Mouse (Mus musculus) limb, embryonic 11.5 days (tissue): ENCODE results near the gene Maf. TPM values are rescaled to one million over a fixed set of nuclear protein-coding genes. Genes with fewer than 3 reads are reported as not detected.

ENCODE experiments used
- ATAC-seq: fragments of 200-750 bp; cut with Nextera tagmentation; 2 replicates; pipeline ENCODE4 v1.8.0; 2017; ENCODE audit warnings: low read depth; ENCODE audit not compliant: insufficient number of reproducible peaks, low FRiP score, low TSS enrichment
- DNase-seq: peaks from one replicate; pipeline ENCODE4 v3.0.0-alpha.2; 2015; ENCODE audit warnings: low spot score
- H3K27ac ChIP-seq: fragments of 300-500 bp; sonication (generic); replicated peaks from 2 replicates; pipeline ENCODE4 v1.5.1; 2014; ENCODE audit warnings: low read depth, mild to moderate bottlenecking, low read length
- H3K27me3 ChIP-seq: fragments of 300-500 bp; sonication (generic); 2 replicates; pipeline ENCODE4 v1.6.1; 2014; ENCODE audit warnings: mild to moderate bottlenecking, low read length, mixed read lengths; ENCODE audit not compliant: control insufficient read depth, insufficient read depth
- H3K36me3 ChIP-seq: fragments of 300-500 bp; sonication (generic); 2 replicates; pipeline ENCODE4 v1.6.1; 2014; ENCODE audit warnings: mild to moderate bottlenecking, low read length, moderate library complexity, mixed read lengths; ENCODE audit not compliant: control insufficient read depth, insufficient read depth
- H3K4me1 ChIP-seq: fragments of 300-500 bp; sonication (generic); 2 replicates; pipeline ENCODE4 v1.6.1; 2014; ENCODE audit warnings: low read length, mixed read lengths; ENCODE audit not compliant: control insufficient read depth, insufficient read depth
- H3K4me2 ChIP-seq: fragments of 300-500 bp; sonication (generic); 2 replicates; pipeline ENCODE4 v1.6.1; 2014; ENCODE audit warnings: low read depth, mild to moderate bottlenecking, moderate library complexity; ENCODE audit not compliant: severe bottlenecking
- H3K4me3 ChIP-seq: fragments of 300-500 bp; sonication (generic); 2 replicates; pipeline ENCODE4 v1.5.1; 2014; ENCODE audit warnings: low read depth, low read length
- H3K9ac ChIP-seq: fragments of 300-500 bp; sonication (generic); 2 replicates; pipeline ENCODE4 v1.6.1; 2014; ENCODE audit warnings: mild to moderate bottlenecking, low read length
- H3K9me3 ChIP-seq: fragments of 300-500 bp; sonication (generic); 2 replicates; pipeline ENCODE4 v1.6.1; 2016; ENCODE audit warnings: low read length; ENCODE audit not compliant: control insufficient read depth
- WGBS: fragments of 180-500 bp; shearing (Covaris S2); extraction: QIAGEN DNeasy Blood & Tissue Kit; methylation state at CpG from one replicate; pipeline ENCODE4 v1.1.7; 2014; 5-methylcytosine and 5-hydroxymethylcytosine counted together
- polyA plus RNA-seq: library from polyadenylated mRNA; unstranded; fragments of >200 nt; fragmentation: Nextera tagmentation; extraction: Ambion mirVana; gene quantifications from 2 replicates; pipeline ENCODE4 v1.2.1, GENCODE M21; 2014

The Maf gene
- polyA plus RNA-seq, 1 experiment from 2014 or later = 2.0 TPM

- no peak for DNase-seq
- Histone ChIP-seq H3K4me2 (no peak overlapping the region), H3K27ac (no peak overlapping the region), H3K9me3 (no peaks in the 10 kb centered on the region), H3K27me3 (no peaks in the 10 kb centered on the region), H3K36me3 (no peaks in the 10 kb centered on the region), H3K4me1 (no peaks in the 10 kb centered on the region), H3K9ac (no peak overlapping the region), H3K4me3 (no peak overlapping the region)
- no peak for ATAC-seq
- WGBS = 91% methylated on average over 6 of the region's 6 CpGs
Observed at GRCm38 (mm10) chr8:115742646-115743045, 35.1 kb upstream of the Maf start.

- Histone ChIP-seq H3K27ac (no peak overlapping the region), H3K4me1 (no peaks in the 10 kb centered on the region), H3K4me2 (no peak overlapping the region), H3K36me3 (no peaks in the 10 kb centered on the region), H3K9ac (no peak overlapping the region), H3K4me3 (no peak overlapping the region), H3K9me3 (no peaks in the 10 kb centered on the region), H3K27me3 (no peaks in the 10 kb centered on the region)
- ATAC-seq = no peak
- WGBS = 89% methylated on average over 6 of the region's 6 CpGs
- DNase-seq = no peak
Observed at GRCm38 (mm10) chr8:115741964-115742363, 34.4 kb upstream of the Maf start.

GRCm38 (mm10) chr8:115739756-115740155 is 32.2 kb upstream of the Maf start:
- Histone ChIP-seq H3K4me3 (no peak overlapping the region), H3K9ac (no peak overlapping the region), H3K4me1 (no peaks in the 10 kb centered on the region), H3K4me2 (no peak overlapping the region), H3K27me3 (no peaks in the 10 kb centered on the region), H3K36me3 (no peaks in the 10 kb centered on the region), H3K27ac (no peak overlapping the region), H3K9me3 (no peaks in the 10 kb centered on the region)
- 89% methylated on average over 4 of the region's 4 CpGs for WGBS
- ATAC-seq (no peak), DNase-seq (no peak)

- Histone ChIP-seq H3K9ac (no peak overlapping the region), H3K4me2 (no peak overlapping the region), H3K9me3 (no peaks in the 10 kb centered on the region), H3K27ac (no peak overlapping the region), H3K4me1 (no peaks in the 10 kb centered on the region), H3K36me3 (no peaks in the 10 kb centered on the region), H3K4me3 (no peak overlapping the region), H3K27me3 (no peaks in the 10 kb centered on the region)
- WGBS = 67% methylated on average over 6 of the region's 6 CpGs
- DNase-seq = no peak
- no peak for ATAC-seq
Observed at GRCm38 (mm10) chr8:115732401-115732800, 24.8 kb upstream of the Maf start.

- DNase-seq = no peak
- no peak overlapping the region for H3K4me2 ChIP-seq
- H3K27ac ChIP-seq = no peak overlapping the region
- no peaks in the 10 kb centered on the region for H3K9me3 ChIP-seq
- no peaks in the 10 kb centered on the region for H3K36me3 ChIP-seq
- WGBS = 87% methylated on average over 3 of the region's 3 CpGs
- no peak for ATAC-seq
- no peak overlapping the region for H3K9ac ChIP-seq
- no peak overlapping the region for H3K4me3 ChIP-seq
- no peaks in the 10 kb centered on the region for H3K4me1 ChIP-seq
- H3K27me3 ChIP-seq = no peaks in the 10 kb centered on the region
Observed at GRCm38 (mm10) chr8:115726807-115727206, 19.2 kb upstream of the Maf start.

GRCm38 (mm10) chr8:115726231-115726630 is 18.6 kb upstream of the Maf start:
- no peak for DNase-seq
- Histone ChIP-seq H3K27me3 (no peaks in the 10 kb centered on the region), H3K27ac (no peak overlapping the region), H3K36me3 (no peaks in the 10 kb centered on the region), H3K4me1 (no peaks in the 10 kb centered on the region), H3K9me3 (no peaks in the 10 kb centered on the region), H3K4me3 (no peak overlapping the region), H3K4me2 (no peak overlapping the region), H3K9ac (no peak overlapping the region)
- no peak for ATAC-seq
- 73% methylated on average over 4 of the region's 4 CpGs for WGBS

- Histone ChIP-seq H3K36me3 (no peaks in the 10 kb centered on the region), H3K9ac (no peak overlapping the region), H3K27ac (no peak overlapping the region), H3K4me1 (no peaks in the 10 kb centered on the region), H3K4me3 (no peak overlapping the region), H3K9me3 (no peaks in the 10 kb centered on the region), H3K4me2 (no peak overlapping the region), H3K27me3 (no peaks in the 10 kb centered on the region)
- DNase-seq (no peak), ATAC-seq (no peak)
- WGBS = 86% methylated on average over 7 of the region's 7 CpGs
Observed at GRCm38 (mm10) chr8:115719126-115719525, 11.5 kb upstream of the Maf start.

GRCm38 (mm10) chr8:115718621-115719020 is 11.0 kb upstream of the Maf start:
- Histone ChIP-seq H3K27ac (no peak overlapping the region), H3K4me1 (no peaks in the 10 kb centered on the region), H3K9me3 (no peaks in the 10 kb centered on the region), H3K27me3 (no peaks in the 10 kb centered on the region), H3K4me3 (no peak overlapping the region), H3K4me2 (no peak overlapping the region), H3K9ac (no peak overlapping the region), H3K36me3 (no peaks in the 10 kb centered on the region)
- 86% methylated on average over 6 of the region's 6 CpGs for WGBS
- DNase-seq = no peak
- no peak for ATAC-seq

GRCm38 (mm10) chr8:115715262-115715661 is 7.7 kb upstream of the Maf start:
- WGBS = 80% methylated on average over 4 of the region's 4 CpGs
- no peaks in the 10 kb centered on the region for H3K9me3 ChIP-seq
- no peak overlapping the region for H3K4me2 ChIP-seq
- no peak for ATAC-seq
- H3K27ac ChIP-seq = no peak overlapping the region
- H3K4me1 ChIP-seq = no peaks in the 10 kb centered on the region
- no peak for DNase-seq
- H3K4me3 ChIP-seq = no peak overlapping the region
- no peaks in the 10 kb centered on the region for H3K36me3 ChIP-seq
- no peak overlapping the region for H3K9ac ChIP-seq
- peaks cover 4% of the 10 kb centered on the region; the same call in 1 of the 2 replicates for H3K27me3 ChIP-seq
